Comparison of ENCODE assay signal across 12 mouse cellular contexts in genomic region chr11:60206207-60206606, GRCm38 (mm10). TPM values are rescaled to one million over a fixed set of nuclear protein-coding genes. Genes with fewer than 3 reads are reported as not detected.
DNase-seq lines count a peak whose midpoint lies in the region; ATAC-seq lines count a peak whose summit lies in the region.
"Had no signal": no experiment of that assay in that cellular context is flagged by ENCODE, and none has a peak within 500 bp of the region (broad histone marks: within the 10 kb centered on the region; RNA-seq: fewer than 3 reads in every experiment).

No protein-coding gene starts in this region.

- intact Hi-C loops in heart, postnatal 36 days (cut with DNase I), result no loop called here

- WGBS in midbrain, embryonic 16.5 days, result 79% methylated on average over 5 of the region's 5 CpGs
- 76% methylated on average over 5 of the region's 5 CpGs for WGBS in midbrain, embryonic 14.5 days
- WGBS in liver, embryonic 13.5 days (ENCODE audit: insufficient replicate concordance), result 75% methylated on average over 5 of the region's 5 CpGs

- H3K4me2 ChIP-seq in midbrain, embryonic 16.5 days (ENCODE audit: low read length), result no peak overlapping the region
- H3K4me2 ChIP-seq in midbrain, embryonic 14.5 days (ENCODE audit: low read length), result no peak overlapping the region
- 0 out of 2 replicates have a peak overlapping the region, but pooled peaks have one; percentile 92 for H3K4me2 ChIP-seq in liver, embryonic 13.5 days

- H3K4me1 ChIP-seq in midbrain, embryonic 16.5 days (ENCODE audit: control insufficient read depth, insufficient read depth, low read length), result peaks cover 52% of the 10 kb centered on the region
- H3K4me1 ChIP-seq in midbrain, embryonic 14.5 days (ENCODE audit: control insufficient read depth, insufficient read depth, low read length), result peaks cover 41% of the 10 kb centered on the region
- peaks cover 64% of the 10 kb centered on the region for H3K4me1 ChIP-seq in liver, embryonic 13.5 days (replicated peaks)

- DNase-seq in heart, adult 11 months, result peak; percentile 92
- no peak for DNase-seq in heart, postnatal 36 days
- no peak for DNase-seq in midbrain, embryonic 14.5 days
- DNase-seq in liver, embryonic 13.5 days, result no peak
- no peak for DNase-seq in left cerebral cortex, adult 9 months (ENCODE audit: low spot score in 2 of 2)
- DNase-seq in adrenal gland, postnatal 25 days, result no peak
- DNase-seq in adrenal gland, adult 18-20 months (ENCODE audit: low spot score in 2 of 2), result no peak
- DNase-seq: adrenal gland, postnatal 14 days; cerebellum, adult 11-12 months; heart, adult 2 months had no signal

- no peaks in the 10 kb centered on the region for H3K27me3 ChIP-seq in midbrain, embryonic 16.5 days (ENCODE audit: control insufficient read depth, insufficient read depth, low read depth, low read length)
- H3K27me3 ChIP-seq in midbrain, embryonic 14.5 days (ENCODE audit: control insufficient read depth, insufficient read depth, low read length), result no peaks in the 10 kb centered on the region
- H3K27me3 ChIP-seq in liver, embryonic 13.5 days, result no peaks in the 10 kb centered on the region

- no peak overlapping the region for H3K4me3 ChIP-seq in midbrain, embryonic 16.5 days (ENCODE audit: low read depth, low read length)
- no peak overlapping the region for H3K4me3 ChIP-seq in midbrain, embryonic 14.5 days (replicated peaks; ENCODE audit: low read depth, low read length)
- no peak overlapping the region for H3K4me3 ChIP-seq in liver, embryonic 13.5 days (replicated peaks)
- H3K4me3 ChIP-seq: heart, adult 2 months had no signal

- H3K36me3 ChIP-seq in midbrain, embryonic 16.5 days (ENCODE audit: control insufficient read depth, insufficient read depth, low read length), result peaks cover 17% of the 10 kb centered on the region; the same call in 1 of the 2 replicates
- H3K36me3 ChIP-seq in midbrain, embryonic 14.5 days (ENCODE audit: control insufficient read depth, insufficient read depth, low read length), result peaks cover 52% of the 10 kb centered on the region
- H3K36me3 ChIP-seq in liver, embryonic 13.5 days, result peaks cover 67% of the 10 kb centered on the region

- H3K27ac ChIP-seq in midbrain, embryonic 16.5 days (ENCODE audit: low read length), result no peak overlapping the region
- no peak overlapping the region for H3K27ac ChIP-seq in midbrain, embryonic 14.5 days (replicated peaks; ENCODE audit: low read depth, low read length)
- 0 out of 2 replicates have a peak overlapping the region, but pooled peaks have one; percentile 26 for H3K27ac ChIP-seq in liver, embryonic 13.5 days
- H3K27ac ChIP-seq: heart, adult 2 months had no signal

- no peak for ATAC-seq in midbrain, embryonic 16.5 days
- ATAC-seq in midbrain, embryonic 14.5 days (ENCODE audit: low FRiP score, low TSS enrichment), result no peak
- no peak for ATAC-seq in liver, embryonic 13.5 days (ENCODE audit: low read depth)
- ATAC-seq: intestine, postnatal 0 days had no signal

- no peaks in the 10 kb centered on the region for H3K9me3 ChIP-seq in midbrain, embryonic 16.5 days (replicated peaks; ENCODE audit: control insufficient read depth, low read length, poor library complexity, severe bottlenecking)
- H3K9me3 ChIP-seq in midbrain, embryonic 14.5 days (ENCODE audit: control insufficient read depth, low read length), result no peaks in the 10 kb centered on the region
- no peaks in the 10 kb centered on the region for H3K9me3 ChIP-seq in liver, embryonic 13.5 days (replicated peaks)

- peak overlapping the region; percentile 37; the same call in 1 of the 2 replicates for H3K9ac ChIP-seq in midbrain, embryonic 16.5 days (ENCODE audit: low read depth, low read length)
- no peak overlapping the region for H3K9ac ChIP-seq in midbrain, embryonic 14.5 days (replicated peaks; ENCODE audit: low read length)
- no peak overlapping the region for H3K9ac ChIP-seq in liver, embryonic 13.5 days

RNA-seq across cellular contexts. Expression of gene Srebf1, which starts 16.2 kb away (rescaled TPM):
- total RNA-seq in heart, postnatal 36 days (2021), result 10 to 100 TPM; 28.9 to 39.5 TPM
- 31.9 and 34.1 TPM in 2 replicates for polyA plus RNA-seq in midbrain, embryonic 16.5 days (2015; fragmentation: Nextera tagmentation; extraction: Ambion mirVana)
- 34.5 and 35.2 TPM in 2 replicates for polyA plus RNA-seq in midbrain, embryonic 14.5 days (2014; fragmentation: Nextera tagmentation; extraction: Ambion mirVana)
- 42.2 and 44.1 TPM in 2 replicates for polyA plus RNA-seq in liver, embryonic 13.5 days (2015; fragmentation: Nextera tagmentation; extraction: Ambion mirVana)
- 125 and 160 TPM in 2 replicates for total RNA-seq in adrenal gland, postnatal 25 days (2021)
- 100 to 1,000 TPM; 141 to 185 TPM for total RNA-seq in adrenal gland, adult 18-20 months (2021)
